Mouse (Mus musculus): ENCODE data around the gene Nub1.

GRCm38 (mm10) chr5:24681436-24681835 is 3.9 kb upstream of the Nub1 start:
- no peak for TF ChIP-seq POLR2A (IDR thresholded peaks at IDR 0.05; ENCODE audit: low read depth, low read length)
- TF ChIP-seq CTCF (IDR thresholded peaks at IDR 0.05; ENCODE audit: extremely low read depth, insufficient read length, insufficient replicate concordance, low read depth, low read length): no peak
